Mouse (Mus musculus): ENCODE data around the gene Senp3.

DNA sequence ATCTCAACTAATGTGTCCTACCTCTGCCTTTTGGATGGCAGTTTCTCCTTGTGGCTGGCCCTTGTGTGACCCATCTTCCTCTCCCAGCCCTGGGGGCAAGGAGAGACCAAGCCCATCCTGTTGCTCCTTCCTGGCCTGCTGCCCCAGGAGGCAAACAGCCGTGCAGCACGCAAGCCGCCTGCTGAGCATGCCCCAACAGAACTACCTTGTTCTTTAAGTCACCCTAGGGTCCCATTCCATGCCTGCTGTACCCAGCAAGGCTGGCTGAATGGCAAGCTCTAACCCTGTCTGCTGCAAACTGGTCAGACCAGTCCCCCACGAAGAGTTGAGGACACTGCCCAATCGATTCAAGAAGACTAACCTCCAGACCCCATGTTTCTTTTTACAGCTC, 25.8 kb downstream of the Senp3 start:
- no peak for TF ChIP-seq POLR2AphosphoS5 (IDR thresholded peaks at IDR 0.05; ENCODE audit: insufficient replicate concordance, low read depth, low read length)
- no peak for TF ChIP-seq CTCF (IDR thresholded peaks at IDR 0.05; ENCODE audit: low read depth, low read length)

All from G1E (cell line).